Mouse (Mus musculus) C2C12 (cell line): ENCODE measurements around the gene Zfp446.

Source experiments
- CTCF ChIP-seq: IDR thresholded peaks from one replicate; pipeline ENCODE4 v1.5.1; 2011; ENCODE audit not compliant: control insufficient read depth, insufficient read depth, insufficient read length
- MYOG ChIP-seq: IDR thresholded peaks from one replicate; pipeline ENCODE4 v1.6.1; 2011; ENCODE audit not compliant: control insufficient read depth, insufficient read length; ENCODE audit errors: extremely low read depth

- TF ChIP-seq CTCF (no peak), MYOG (no peak)
These were observed 20.4 kb downstream of the Zfp446 start, which contains the start of gene Slc27a5 for GRCm38 (mm10) chr7:12998053-12998452.
